Mouse (Mus musculus) forebrain, embryonic 14.5 days (tissue): Measurements from ENCODE around the gene Pgp. TPM values are rescaled to one million over a fixed set of nuclear protein-coding genes. Genes with fewer than 3 reads are reported as not detected.
A peak's percentile ranks its signal among the peaks of the same experiment; 100 is the strongest.
"Not testable (repeated sequence)": the region's sequence is repeated elsewhere in the genome, so short reads cannot be mapped to it uniquely, and the experiment has no call there.

Source experiments
- ATAC-seq: fragments of 200-750 bp; cut with Nextera tagmentation; 2 replicates; pipeline ENCODE4 v1.8.0; 2017; ENCODE audit warnings: mild to moderate bottlenecking, moderate library complexity
- DNase-seq: peaks from one replicate; pipeline ENCODE4 v3.0.0-alpha.2; 2015; ENCODE audit warnings: low spot score
- H3K27ac ChIP-seq: fragments of 300-500 bp; sonication (generic); 2 replicates; pipeline ENCODE4 v1.5.1; 2014; ENCODE audit warnings: low read depth, mild to moderate bottlenecking, control low read depth, low read length, moderate library complexity
- H3K27me3 ChIP-seq: fragments of 300-500 bp; sonication (generic); replicated peaks from 2 replicates; pipeline ENCODE4 v1.6.1; 2014; ENCODE audit warnings: low read length, control low read depth, mixed read lengths; ENCODE audit not compliant: control insufficient read depth, insufficient read depth
- H3K36me3 ChIP-seq: fragments of 300-500 bp; sonication (generic); 2 replicates; pipeline ENCODE4 v1.6.1; 2014; ENCODE audit warnings: low read length, control low read depth; ENCODE audit not compliant: control insufficient read depth, insufficient read depth
- H3K4me1 ChIP-seq: fragments of 300-500 bp; sonication (generic); 2 replicates; pipeline ENCODE4 v1.6.1; 2014; ENCODE audit warnings: antibody characterized with exemption, low read length, control low read depth; ENCODE audit not compliant: control insufficient read depth, insufficient read depth
- H3K4me2 ChIP-seq: fragments of 300-500 bp; sonication (generic); 2 replicates; pipeline ENCODE4 v1.6.1; 2014; ENCODE audit warnings: mild to moderate bottlenecking, control low read depth, low read length
- H3K4me3 ChIP-seq: fragments of 300-500 bp; sonication (generic); 2 replicates; pipeline ENCODE4 v1.5.1; 2014; ENCODE audit warnings: low read depth, low read length, control low read depth
- H3K9ac ChIP-seq: fragments of 300-500 bp; sonication (generic); 2 replicates; pipeline ENCODE4 v1.6.1; 2014; ENCODE audit warnings: mild to moderate bottlenecking, low read length, control low read depth, moderate library complexity
- H3K9me3 ChIP-seq: fragments of 300-500 bp; sonication (generic); replicated peaks from 2 replicates; pipeline ENCODE4 v1.6.1; 2016; ENCODE audit warnings: low read length, control low read depth, mixed read lengths; ENCODE audit not compliant: control insufficient read depth
- WGBS: fragments of 180-500 bp; shearing (Covaris S2); extraction: QIAGEN DNeasy Blood & Tissue Kit; methylation state at CpG from one replicate; pipeline ENCODE4 v1.1.7; 2014; 5-methylcytosine and 5-hydroxymethylcytosine counted together
- polyA plus RNA-seq: library from polyadenylated mRNA; unstranded; fragments of >200 nt; fragmentation: Nextera tagmentation; extraction: Ambion mirVana; gene quantifications from 2 replicates; pipeline ENCODE4 v1.2.1, GENCODE M21; 2014

The Pgp gene
- polyA plus RNA-seq, 1 experiment from 2014 or later = 54.7 TPM

DNA sequence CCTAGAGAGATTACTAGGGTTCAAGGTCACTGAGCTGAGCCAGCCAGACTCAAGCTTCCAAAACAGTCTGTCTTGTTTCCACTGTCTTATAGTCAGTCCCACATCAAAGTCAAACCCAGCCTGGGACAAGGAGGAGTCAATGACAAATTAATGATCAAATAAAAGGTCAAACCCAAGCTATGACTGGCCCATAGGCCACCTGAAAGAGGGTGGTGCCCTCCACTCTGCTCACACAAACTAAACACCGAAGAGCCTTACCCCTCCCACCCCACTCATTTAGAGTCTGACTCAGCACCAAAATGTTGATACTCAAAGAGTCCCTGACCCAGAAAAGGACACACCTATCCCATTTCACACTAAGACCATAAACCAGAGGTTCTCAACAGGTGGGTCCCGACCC lies 16.8 kb upstream of the Pgp start:
- H3K4me3 ChIP-seq = no peak overlapping the region
- H3K27me3 ChIP-seq = no peaks in the 10 kb centered on the region
- no peaks in the 10 kb centered on the region for H3K9me3 ChIP-seq
- no peak overlapping the region for H3K9ac ChIP-seq
- H3K36me3 ChIP-seq = peaks cover 32% of the 10 kb centered on the region
- peak overlapping the region; percentile 82 for H3K4me2 ChIP-seq
- no peak for DNase-seq
- 92% methylated on average over 2 of the region's 2 CpGs for WGBS
- H3K4me1 ChIP-seq = peaks cover 8% of the 10 kb centered on the region
- H3K27ac ChIP-seq = no peak overlapping the region
- no peak for ATAC-seq

DNA sequence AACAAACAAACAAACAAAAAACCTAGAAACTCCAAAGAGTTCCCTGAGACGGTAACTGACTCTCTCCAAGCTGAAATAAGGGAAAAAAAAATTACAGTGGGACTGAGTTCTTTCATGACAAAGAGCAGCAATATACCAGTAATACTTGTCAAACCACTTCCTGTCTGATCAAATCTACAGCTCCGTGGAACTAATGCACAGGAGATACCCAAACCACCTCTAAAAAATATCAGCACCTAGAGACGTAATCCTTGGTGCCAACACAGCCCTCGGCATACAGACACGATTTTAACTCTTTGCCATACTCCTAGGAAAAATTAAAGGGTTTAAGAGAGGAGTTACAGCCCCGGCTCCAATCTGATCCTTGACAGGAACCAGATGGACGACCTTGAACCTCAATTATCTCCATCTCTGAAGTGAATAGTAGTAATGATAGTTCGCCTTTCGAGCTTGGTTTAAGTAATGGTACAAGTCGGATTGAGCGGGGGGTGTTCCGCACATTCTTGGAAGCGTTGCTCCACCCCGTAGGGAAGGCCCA lies 15.9 kb upstream of the Pgp start:
- peak overlapping the region; percentile 87 for H3K4me3 ChIP-seq
- no peak for DNase-seq
- no peaks in the 10 kb centered on the region for H3K9me3 ChIP-seq
- peak overlapping the region; percentile 88 for H3K27ac ChIP-seq
- peak overlapping the region; percentile 82 for H3K4me2 ChIP-seq
- WGBS = 11% methylated on average over 14 of the region's 14 CpGs
- H3K36me3 ChIP-seq = peaks cover 23% of the 10 kb centered on the region
- no peak for ATAC-seq
- peak overlapping the region; percentile 91 for H3K9ac ChIP-seq
- H3K27me3 ChIP-seq = no peaks in the 10 kb centered on the region
- H3K4me1 ChIP-seq = peaks cover 8% of the 10 kb centered on the region

DNA sequence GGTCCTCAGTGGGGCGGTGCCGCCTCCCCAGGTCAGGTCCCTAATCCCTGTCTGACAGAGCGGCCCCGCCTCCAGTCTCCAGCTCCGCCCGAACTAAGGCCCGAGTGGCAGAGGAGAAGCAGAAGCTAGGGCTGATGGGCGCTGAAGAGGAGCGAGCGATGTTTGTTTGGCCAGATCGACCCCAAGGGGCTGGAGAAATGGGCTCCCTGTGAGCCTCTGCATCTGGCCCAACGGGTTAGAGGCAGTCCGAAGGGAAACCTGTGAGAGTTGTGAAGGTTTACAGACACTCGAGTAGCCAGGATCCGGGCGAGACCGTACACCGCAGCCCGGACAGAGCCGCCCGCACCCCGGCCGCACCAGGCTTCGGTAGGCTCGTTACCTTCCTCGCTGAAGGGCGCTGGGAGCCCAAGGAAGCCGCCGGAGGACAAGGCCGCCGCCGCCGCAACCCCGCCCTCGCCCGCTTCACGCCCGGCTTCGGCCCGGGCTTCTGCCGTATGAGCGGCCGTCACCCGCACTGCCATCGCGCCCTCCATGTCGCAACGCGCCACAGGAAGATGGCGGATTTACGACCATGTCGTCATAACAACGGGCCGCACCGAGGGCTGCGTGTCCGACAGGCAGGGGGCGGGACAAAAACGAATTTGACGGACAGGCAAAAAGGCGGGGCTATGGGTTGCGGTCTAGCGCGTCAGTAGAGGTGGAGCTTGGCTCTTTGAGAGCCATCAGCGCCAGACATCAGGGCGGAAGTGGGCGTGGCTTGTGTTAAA lies 15.3 kb upstream of the Pgp start:
- Histone ChIP-seq H3K4me3 (peak overlapping the region; percentile 87), H3K9ac (peak overlapping the region; percentile 91), H3K27me3 (no peaks in the 10 kb centered on the region), H3K9me3 (no peaks in the 10 kb centered on the region), H3K27ac (peak overlapping the region; percentile 88), H3K4me2 (peak overlapping the region; percentile 82), H3K36me3 (peaks cover 16% of the 10 kb centered on the region), H3K4me1 (peaks cover 8% of the 10 kb centered on the region)
- WGBS = under 1% methylated on average over 67 of the region's 67 CpGs
- peak; percentile 100 for DNase-seq
- ATAC-seq = peak; percentile 95

DNA sequence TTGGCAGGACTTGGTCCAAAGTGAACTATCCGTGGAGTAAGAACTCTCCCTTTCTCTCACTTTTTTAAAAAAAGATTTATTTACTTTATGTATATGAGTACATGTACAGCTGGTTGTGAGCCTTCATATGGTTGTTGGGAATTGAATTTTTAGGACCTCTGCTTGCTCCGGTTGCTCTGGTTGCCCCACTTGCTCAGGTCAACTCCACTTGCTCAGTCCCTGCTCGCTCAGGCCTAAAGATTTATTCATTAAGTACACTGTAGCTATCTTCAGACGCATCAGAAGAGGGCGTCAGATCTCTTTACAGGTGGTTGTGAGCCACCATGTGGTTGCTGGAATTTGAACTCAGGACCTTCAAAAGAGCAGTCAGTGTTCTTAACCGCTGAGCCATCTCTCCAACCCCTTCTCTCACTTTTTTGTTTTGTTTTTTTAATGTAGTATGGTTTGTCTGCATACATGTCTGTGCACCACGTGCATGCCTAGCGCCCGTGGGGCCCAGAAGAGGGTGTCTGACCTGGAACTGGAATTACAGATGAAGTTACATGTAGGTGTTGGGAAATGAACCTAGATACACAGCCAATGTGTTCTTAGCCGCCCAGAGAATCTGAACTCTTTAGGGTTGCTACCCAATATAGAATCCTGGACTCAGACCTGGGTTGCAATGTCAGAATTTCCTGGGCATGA lies 14.5 kb upstream of the Pgp start:
- not testable (repeated sequence) for H3K27ac ChIP-seq, H3K9ac ChIP-seq, H3K9me3 ChIP-seq, ATAC-seq, H3K4me3 ChIP-seq, H3K4me1 ChIP-seq, H3K36me3 ChIP-seq, H3K27me3 ChIP-seq, DNase-seq
- peak overlapping the region; percentile 82; the same call in 1 of the 2 replicates for H3K4me2 ChIP-seq
- 49% methylated on average over 10 of the region's 10 CpGs for WGBS

DNA sequence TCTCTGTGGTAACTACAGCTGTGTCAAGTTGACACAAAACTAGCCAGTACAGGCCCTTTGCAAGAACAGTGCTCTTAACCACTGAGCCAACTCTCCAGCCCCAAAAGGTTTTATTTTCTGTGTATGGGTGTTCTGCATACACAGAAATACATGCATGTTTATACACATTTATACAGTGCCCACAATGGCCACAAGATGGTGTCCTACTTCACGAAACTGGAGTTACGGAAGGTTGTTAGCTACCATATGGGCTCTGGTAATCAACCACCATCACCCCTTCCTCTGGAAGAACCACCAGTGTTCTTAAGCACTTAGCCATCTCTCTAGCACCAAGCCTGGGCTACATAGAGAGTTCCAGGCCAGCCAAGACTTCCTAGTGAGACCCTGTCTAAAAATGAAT lies 8.6 kb upstream of the Pgp start:
- H3K9ac ChIP-seq = no peak overlapping the region
- H3K4me2 ChIP-seq = no peak overlapping the region
- no peaks in the 10 kb centered on the region for H3K9me3 ChIP-seq
- H3K4me1 ChIP-seq = no peaks in the 10 kb centered on the region
- DNase-seq (peak; percentile 51), ATAC-seq (no peak)
- H3K36me3 ChIP-seq = no peaks in the 10 kb centered on the region
- H3K27me3 ChIP-seq = no peaks in the 10 kb centered on the region
- no peak overlapping the region for H3K27ac ChIP-seq
- H3K4me3 ChIP-seq = no peak overlapping the region
- WGBS = 58% methylated on average over 2 of the region's 2 CpGs

DNA sequence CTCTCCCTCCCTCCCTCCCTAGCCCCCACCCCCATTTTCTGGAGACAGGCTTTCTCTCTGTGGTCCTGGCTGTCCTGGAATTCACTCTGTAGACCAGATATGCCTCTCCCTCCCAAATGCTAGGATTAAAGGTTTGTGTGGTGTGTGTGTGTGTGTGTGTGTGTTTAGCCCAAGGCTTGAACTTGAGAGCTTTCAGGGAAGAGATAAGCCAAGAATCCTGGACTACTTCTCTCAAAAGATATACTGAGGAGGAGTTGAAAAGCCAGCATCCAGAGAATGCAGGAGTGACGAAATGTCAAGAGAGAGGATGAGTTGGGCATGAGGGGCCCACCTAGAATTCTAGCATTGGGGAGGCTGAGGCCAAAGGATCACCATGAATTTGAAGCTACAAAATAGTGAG lies 7.3 kb upstream of the Pgp start:
- no peaks in the 10 kb centered on the region for H3K27me3 ChIP-seq
- H3K9ac ChIP-seq = no peak overlapping the region
- H3K4me2 ChIP-seq = no peak overlapping the region
- ATAC-seq = no peak
- no peak overlapping the region for H3K27ac ChIP-seq
- WGBS = 85% methylated on average over 1 of the region's 1 CpGs
- no peaks in the 10 kb centered on the region for H3K36me3 ChIP-seq
- H3K4me3 ChIP-seq = no peak overlapping the region
- DNase-seq = no peak
- H3K9me3 ChIP-seq = no peaks in the 10 kb centered on the region
- no peaks in the 10 kb centered on the region for H3K4me1 ChIP-seq

DNA sequence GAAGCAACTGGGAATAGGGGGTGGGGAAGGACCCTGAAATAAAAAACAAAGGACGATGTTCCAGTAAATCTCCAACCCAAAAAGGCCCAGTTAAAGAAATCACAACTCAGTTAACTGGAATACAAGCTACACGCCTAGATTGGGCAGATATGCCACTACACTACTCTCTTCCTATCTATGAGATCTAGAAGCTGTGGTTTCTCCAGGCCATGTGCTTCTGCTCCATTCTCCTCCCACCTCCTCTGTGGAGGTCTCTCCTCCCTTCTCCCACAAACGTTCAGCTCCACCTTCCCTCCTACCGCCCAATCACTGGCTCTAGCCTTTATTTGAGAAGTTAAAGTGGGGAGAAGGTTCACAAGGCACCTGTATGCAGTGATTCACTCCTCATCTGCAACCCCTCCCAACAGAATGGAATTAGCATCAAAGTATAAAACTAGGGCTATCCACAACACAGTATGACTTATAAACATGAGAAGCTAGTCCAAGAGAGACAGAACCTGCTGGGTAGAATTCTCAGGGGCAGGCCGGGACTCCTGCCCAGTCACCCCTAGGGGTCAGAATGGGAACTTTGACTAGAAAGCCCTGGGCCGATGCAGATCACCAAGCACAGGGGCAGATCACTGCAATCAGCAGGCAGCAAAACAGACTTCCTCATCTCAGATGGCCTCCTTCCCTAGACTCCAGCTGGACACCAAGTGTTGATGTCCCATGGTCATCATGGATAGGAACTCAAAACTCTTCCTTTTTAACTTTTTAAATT lies 6.6 kb upstream of the Pgp start:
- ATAC-seq = no peak
- Histone ChIP-seq H3K4me3 (no peak overlapping the region), H3K9me3 (no peaks in the 10 kb centered on the region), H3K27me3 (no peaks in the 10 kb centered on the region), H3K27ac (no peak overlapping the region), H3K36me3 (no peaks in the 10 kb centered on the region), H3K4me2 (no peak overlapping the region), H3K4me1 (no peaks in the 10 kb centered on the region), H3K9ac (no peak overlapping the region)
- 63% methylated on average over 6 of the region's 6 CpGs for WGBS
- no peak for DNase-seq

DNA sequence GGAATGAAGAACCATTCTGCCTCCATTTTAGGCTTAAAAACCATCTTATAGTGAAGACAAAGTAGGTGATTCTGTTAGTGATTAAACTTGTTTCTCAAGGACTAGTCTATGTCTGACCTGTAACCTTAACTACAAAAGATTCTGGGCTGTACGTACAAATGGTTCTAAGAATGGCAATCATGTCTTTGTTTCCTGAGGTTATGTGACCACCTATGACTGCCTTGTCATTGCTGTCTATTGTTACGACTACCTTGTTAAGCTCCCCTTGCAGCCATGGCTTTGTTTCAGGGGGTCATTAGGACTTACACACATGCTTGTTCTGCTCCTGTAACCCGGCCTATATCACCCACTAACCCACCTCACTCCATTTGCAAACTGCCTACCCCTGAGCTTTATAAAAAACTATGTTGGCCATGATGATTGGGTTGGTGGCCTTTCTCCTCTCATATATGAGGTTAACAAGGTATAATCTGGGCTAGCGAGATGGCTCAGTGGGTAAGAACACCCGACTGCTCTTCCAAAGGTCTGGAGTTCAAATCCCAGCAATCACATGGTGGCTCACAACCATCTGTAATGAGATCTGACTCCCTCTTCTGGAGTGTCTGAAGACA lies 1.5 kb upstream of the Pgp start:
- Histone ChIP-seq H3K27ac (no peak overlapping the region), H3K9ac (no peak overlapping the region), H3K4me2 (no peak overlapping the region), H3K4me1 (peaks cover 17% of the 10 kb centered on the region), H3K4me3 (no peak overlapping the region), H3K36me3 (peaks cover 15% of the 10 kb centered on the region), H3K27me3 (no peaks in the 10 kb centered on the region), H3K9me3 (no peaks in the 10 kb centered on the region)
- DNase-seq (no peak), ATAC-seq (no peak)
- whole genome bisulfite sequencing = 87% methylated on average over 5 of the region's 5 CpGs
